Mouse (Mus musculus) liver, embryonic 16.5 days (tissue): Measurements from ENCODE around the gene Milr1. TPM values are rescaled to one million over a fixed set of nuclear protein-coding genes. Genes with fewer than 3 reads are reported as not detected.
"Not testable (repeated sequence)": the region's sequence is repeated elsewhere in the genome, so short reads cannot be mapped to it uniquely, and the experiment has no call there.

Experiments used
- ATAC-seq: fragments of 200-750 bp; cut with Nextera tagmentation; 2 replicates; pipeline ENCODE4 v1.8.0; 2017; ENCODE audit warnings: low read depth, mild to moderate bottlenecking, moderate number of reproducible peaks, moderate library complexity
- H3K27ac ChIP-seq: fragments of 300-500 bp; sonication (generic); 2 replicates; pipeline ENCODE4 v1.5.1; 2014; ENCODE audit warnings: mild to moderate bottlenecking, low read length
- H3K27me3 ChIP-seq: fragments of 300-500 bp; sonication (generic); 2 replicates; pipeline ENCODE4 v1.6.1; 2014; ENCODE audit warnings: low read depth, low read length, mixed read lengths; ENCODE audit not compliant: control insufficient read depth, insufficient read depth
- H3K36me3 ChIP-seq: fragments of 300-500 bp; sonication (generic); 2 replicates; pipeline ENCODE4 v1.6.1; 2014; ENCODE audit warnings: mild to moderate bottlenecking; ENCODE audit not compliant: control insufficient read depth, insufficient read depth
- H3K4me1 ChIP-seq: fragments of 300-500 bp; sonication (generic); 2 replicates; pipeline ENCODE4 v1.6.1; 2014; ENCODE audit warnings: low read depth, low read length, mixed read lengths; ENCODE audit not compliant: control insufficient read depth
- H3K4me2 ChIP-seq: fragments of 300-500 bp; sonication (generic); 2 replicates; pipeline ENCODE4 v1.6.1; 2014; ENCODE audit warnings: low read depth, low read length, mixed read lengths
- H3K4me3 ChIP-seq: fragments of 300-500 bp; sonication (generic); 2 replicates; pipeline ENCODE4 v1.5.1; 2014; ENCODE audit warnings: low read depth, mild to moderate bottlenecking, low read length
- H3K9ac ChIP-seq: fragments of 300-500 bp; sonication (generic); 2 replicates; pipeline ENCODE4 v1.6.1; 2014; ENCODE audit warnings: low read depth, low read length
- H3K9me3 ChIP-seq: fragments of 300-500 bp; sonication (generic); replicated peaks from 2 replicates; pipeline ENCODE4 v1.6.1; 2016; ENCODE audit warnings: low read length; ENCODE audit not compliant: control insufficient read depth
- WGBS: fragments of 180-500 bp; shearing (Covaris S2); extraction: QIAGEN DNeasy Blood & Tissue Kit; methylation state at CpG from one replicate; pipeline ENCODE4 v1.1.7; 2014; ENCODE audit not compliant: insufficient replicate concordance; 5-methylcytosine and 5-hydroxymethylcytosine counted together
- polyA plus RNA-seq: library from polyadenylated mRNA; unstranded; fragments of >200 nt; fragmentation: Nextera tagmentation; extraction: Ambion mirVana; gene quantifications from 2 replicates; pipeline ENCODE4 v1.2.1, GENCODE M21; 2015

Milr1 gene
- polyA plus RNA-seq, 1 experiment from 2014 or later, result 2.7 TPM

DNA sequence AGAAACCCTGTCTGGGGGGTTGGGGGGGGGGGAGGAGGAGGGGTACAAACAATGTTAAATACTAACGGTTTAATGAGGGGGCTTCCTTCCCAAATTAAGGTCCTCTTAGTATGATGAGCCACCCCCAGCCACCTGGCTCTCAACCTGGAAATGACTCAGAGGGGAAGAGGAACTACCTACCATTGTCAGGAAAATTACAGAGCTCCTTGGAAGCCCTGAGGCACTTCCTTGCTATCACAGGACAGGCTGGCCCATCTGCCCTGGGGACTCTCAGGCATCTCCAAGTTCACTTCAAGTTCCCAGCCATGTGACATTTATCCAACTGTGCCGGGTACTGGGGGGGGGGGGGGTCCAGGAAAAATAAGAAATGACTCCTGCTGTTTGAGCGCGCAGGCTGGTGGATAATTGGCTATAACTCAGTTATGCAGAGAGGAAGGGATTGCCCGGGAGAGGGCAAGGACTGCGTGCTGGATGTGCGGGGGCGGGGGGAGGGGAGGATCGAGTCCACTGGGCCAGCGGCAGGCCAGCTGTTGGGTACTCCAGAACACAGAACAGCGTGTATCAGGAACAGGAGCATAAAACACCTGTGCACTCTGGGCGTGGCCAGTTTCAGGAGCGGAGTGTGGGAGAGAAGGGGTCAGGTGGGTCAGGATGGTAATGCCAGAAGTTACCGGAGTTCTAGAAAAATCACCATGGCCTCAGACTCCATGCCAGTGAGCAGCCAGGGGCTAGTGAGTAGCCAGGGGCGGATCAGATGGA, 41.6 kb upstream of the Milr1 start:
- H3K27me3 ChIP-seq, result no peaks in the 10 kb centered on the region
- H3K4me1 ChIP-seq, result no peaks in the 10 kb centered on the region; the same call in 1 of the 2 replicates
- no peak overlapping the region for H3K4me2 ChIP-seq
- H3K4me3 ChIP-seq, result no peak overlapping the region
- H3K36me3 ChIP-seq, result no peaks in the 10 kb centered on the region
- no peaks in the 10 kb centered on the region for H3K9me3 ChIP-seq
- ATAC-seq, result no peak
- WGBS, result 60% methylated on average over 15 of the region's 15 CpGs
- H3K9ac ChIP-seq, result no peak overlapping the region
- no peak overlapping the region for H3K27ac ChIP-seq

DNA sequence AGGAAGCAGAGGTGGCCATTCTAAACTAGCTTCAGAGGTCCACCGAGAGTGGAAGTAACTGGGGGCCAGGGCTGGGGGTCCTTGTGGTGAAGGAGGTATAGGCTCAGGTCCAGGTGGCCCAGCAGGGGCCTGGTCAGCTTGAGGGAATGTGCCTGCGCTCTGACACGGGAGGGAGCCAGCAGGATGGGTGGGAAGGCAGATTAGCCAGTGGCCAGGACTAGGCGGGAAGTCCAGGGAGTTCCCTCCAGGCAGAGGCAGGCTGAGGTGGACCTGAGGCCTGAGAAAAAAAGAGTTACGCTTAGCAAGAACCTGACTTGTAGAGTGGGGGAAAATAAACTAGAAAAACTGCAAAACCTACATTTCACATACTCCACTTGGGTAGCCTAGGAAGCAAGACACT, 40.2 kb upstream of the Milr1 start:
- 58% methylated on average over 5 of the region's 5 CpGs for WGBS

DNA sequence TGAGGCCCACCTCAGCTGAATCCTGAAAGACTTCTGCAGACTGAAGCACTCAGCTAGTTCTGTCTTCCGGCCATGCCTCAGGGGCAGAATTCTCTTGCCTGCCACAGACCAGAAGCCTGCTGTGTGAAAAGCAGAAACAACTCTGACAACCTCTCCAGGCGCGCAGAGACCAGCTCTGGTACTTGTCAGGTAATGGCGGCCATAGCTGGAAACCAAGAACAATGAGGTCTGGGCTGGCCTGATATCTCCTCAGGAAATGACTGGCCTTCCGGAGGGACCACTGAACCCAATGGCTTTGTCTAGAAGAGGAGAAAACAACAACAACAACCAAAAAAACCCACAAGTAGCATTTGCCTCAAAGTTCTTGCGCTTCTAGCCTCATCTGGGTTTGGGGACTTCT, 36.0 kb upstream of the Milr1 start:
- Histone ChIP-seq H3K9me3 (no peaks in the 10 kb centered on the region), H3K4me3 (no peak overlapping the region), H3K4me2 (no peak overlapping the region), H3K27ac (no peak overlapping the region), H3K4me1 (no peaks in the 10 kb centered on the region; the same call in 1 of the 2 replicates), H3K9ac (no peak overlapping the region), H3K27me3 (no peaks in the 10 kb centered on the region; the same call in 1 of the 2 replicates), H3K36me3 (no peaks in the 10 kb centered on the region)
- WGBS, result 32% methylated on average over 6 of the region's 6 CpGs
- ATAC-seq, result no peak

More for the DNA sequence above, 40.2 kb upstream of the Milr1 start:
- Histone ChIP-seq H3K27ac (no peak overlapping the region), H3K4me3 (no peak overlapping the region), H3K27me3 (no peaks in the 10 kb centered on the region; the same call in 1 of the 2 replicates), H3K4me1 (no peaks in the 10 kb centered on the region; the same call in 1 of the 2 replicates), H3K9me3 (no peaks in the 10 kb centered on the region), H3K4me2 (no peak overlapping the region), H3K9ac (no peak overlapping the region), H3K36me3 (no peaks in the 10 kb centered on the region)
- ATAC-seq, result no peak

DNA sequence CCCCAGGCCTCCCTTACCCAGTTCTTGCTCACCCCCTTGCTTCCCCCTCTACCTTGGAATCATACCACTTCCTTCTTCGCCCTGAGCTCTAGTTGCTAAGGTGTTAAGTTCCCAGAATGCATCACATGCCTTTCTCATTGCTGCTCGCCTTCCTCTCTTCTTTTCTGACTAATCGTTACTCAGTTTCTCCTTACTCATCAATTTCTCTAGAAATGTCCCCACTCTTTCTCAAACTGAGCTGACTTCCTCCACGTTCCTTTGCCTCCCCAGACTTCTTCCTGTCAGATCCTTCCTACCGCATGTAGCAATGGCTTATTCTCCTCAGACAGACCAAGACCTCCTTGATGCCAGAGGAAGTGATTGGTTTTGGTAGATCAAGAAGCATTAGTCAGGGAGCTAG, 34.5 kb upstream of the Milr1 start:
- Histone ChIP-seq H3K4me2 (no peak overlapping the region), H3K4me1 (no peaks in the 10 kb centered on the region; the same call in 1 of the 2 replicates), H3K27ac (no peak overlapping the region), H3K36me3 (no peaks in the 10 kb centered on the region), H3K4me3 (no peak overlapping the region), H3K9ac (no peak overlapping the region), H3K27me3 (no peaks in the 10 kb centered on the region; the same call in 1 of the 2 replicates), H3K9me3 (no peaks in the 10 kb centered on the region)
- ATAC-seq, result no peak
- WGBS, result 42% methylated on average over 5 of the region's 5 CpGs

DNA sequence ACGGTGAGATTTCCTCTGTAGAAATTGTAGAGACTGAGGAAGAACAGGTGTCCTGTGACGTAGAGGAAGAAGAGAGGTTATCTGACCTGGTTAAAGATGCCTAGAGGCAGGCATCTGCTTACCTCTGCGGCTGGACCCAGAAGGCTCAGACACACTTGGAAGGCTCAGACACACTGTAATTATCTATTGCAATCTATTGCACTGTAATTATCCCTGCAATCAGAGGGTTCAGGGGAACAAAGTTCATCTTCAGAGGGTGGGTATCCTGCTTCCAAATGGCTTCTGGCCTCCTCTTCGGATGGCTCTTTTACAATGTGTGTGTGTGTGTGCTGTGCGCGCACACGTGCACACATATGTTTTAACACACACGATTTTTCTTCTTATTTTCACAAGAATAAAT, 30.6 kb upstream of the Milr1 start:
- no peak for ATAC-seq
- Histone ChIP-seq H3K9me3 (no peaks in the 10 kb centered on the region), H3K36me3 (no peaks in the 10 kb centered on the region), H3K27me3 (no peaks in the 10 kb centered on the region), H3K4me1 (peaks cover 10% of the 10 kb centered on the region), H3K9ac (no peak overlapping the region), H3K4me2 (no peak overlapping the region), H3K27ac (no peak overlapping the region), H3K4me3 (no peak overlapping the region)
- 78% methylated on average over 8 of the region's 8 CpGs for WGBS

DNA sequence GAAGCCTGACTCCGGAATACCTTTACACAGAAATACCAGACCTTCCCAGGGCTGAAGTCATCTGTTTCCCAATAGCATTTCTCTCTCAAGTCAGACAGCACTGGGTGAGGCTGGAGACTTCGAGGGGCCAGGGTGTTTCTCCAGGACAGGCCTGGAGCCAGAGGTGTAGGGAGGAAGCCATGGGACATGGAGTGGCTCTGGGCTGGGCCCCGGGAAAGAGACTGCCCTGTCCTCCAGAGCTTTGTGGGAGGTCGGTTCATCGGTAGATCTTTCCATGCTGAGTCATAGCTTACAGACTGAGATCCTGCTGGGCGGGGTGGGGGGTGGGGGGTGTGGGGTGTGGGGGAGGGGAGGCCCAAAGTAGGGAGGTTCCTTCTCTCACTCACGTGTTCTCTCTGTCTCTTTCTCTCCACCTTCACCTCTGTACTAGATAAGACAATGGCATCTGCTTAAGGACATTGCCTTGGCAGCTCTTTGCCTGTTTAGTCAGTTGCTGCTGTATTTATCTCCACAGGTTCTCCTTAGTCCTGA, 28.1 kb upstream of the Milr1 start:
- H3K27ac ChIP-seq, result no peak overlapping the region
- 10% methylated on average over 7 of the region's 7 CpGs for WGBS
- no peaks in the 10 kb centered on the region for H3K9me3 ChIP-seq
- ATAC-seq, result peak; percentile 58
- H3K4me3 ChIP-seq, result no peak overlapping the region
- 0 out of 2 replicates have a peak overlapping the region, but pooled peaks have one; percentile 15 for H3K9ac ChIP-seq
- H3K4me1 ChIP-seq, result peaks cover 10% of the 10 kb centered on the region
- H3K4me2 ChIP-seq, result no peak overlapping the region
- no peaks in the 10 kb centered on the region for H3K36me3 ChIP-seq
- no peaks in the 10 kb centered on the region for H3K27me3 ChIP-seq

DNA sequence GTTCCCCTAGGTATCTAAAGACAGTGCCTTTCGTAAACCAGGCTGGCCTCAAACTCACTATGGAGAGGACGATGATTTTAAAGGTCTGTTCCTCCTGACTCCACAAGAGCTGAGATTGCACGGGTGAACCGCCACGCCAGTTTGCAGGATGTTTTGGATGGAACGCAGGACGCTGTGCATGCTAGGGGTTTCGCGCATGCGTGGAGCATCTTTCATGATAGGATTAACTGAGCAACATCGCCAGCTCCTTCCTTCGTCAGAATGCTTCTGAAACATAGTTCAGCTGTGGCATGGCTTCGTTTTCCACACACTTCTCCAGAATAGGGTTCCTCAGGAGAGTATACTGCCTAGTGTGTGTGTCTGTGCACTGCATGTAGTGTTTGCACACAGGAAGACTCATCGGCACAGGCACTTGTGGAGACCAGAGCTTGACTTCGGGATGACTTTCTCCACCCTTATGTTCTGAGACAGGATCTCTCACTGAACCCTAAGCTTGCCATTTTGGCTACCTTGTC, 27.4 kb upstream of the Milr1 start:
- H3K4me1 ChIP-seq, result peaks cover 12% of the 10 kb centered on the region
- H3K27me3 ChIP-seq, result no peaks in the 10 kb centered on the region
- no peak overlapping the region for H3K4me2 ChIP-seq
- H3K27ac ChIP-seq, result no peak overlapping the region
- no peak overlapping the region for H3K4me3 ChIP-seq
- no peak overlapping the region for H3K9ac ChIP-seq
- 81% methylated on average over 15 of the region's 15 CpGs for WGBS
- H3K36me3 ChIP-seq, result no peaks in the 10 kb centered on the region
- H3K9me3 ChIP-seq, result no peaks in the 10 kb centered on the region
- ATAC-seq, result no peak

DNA sequence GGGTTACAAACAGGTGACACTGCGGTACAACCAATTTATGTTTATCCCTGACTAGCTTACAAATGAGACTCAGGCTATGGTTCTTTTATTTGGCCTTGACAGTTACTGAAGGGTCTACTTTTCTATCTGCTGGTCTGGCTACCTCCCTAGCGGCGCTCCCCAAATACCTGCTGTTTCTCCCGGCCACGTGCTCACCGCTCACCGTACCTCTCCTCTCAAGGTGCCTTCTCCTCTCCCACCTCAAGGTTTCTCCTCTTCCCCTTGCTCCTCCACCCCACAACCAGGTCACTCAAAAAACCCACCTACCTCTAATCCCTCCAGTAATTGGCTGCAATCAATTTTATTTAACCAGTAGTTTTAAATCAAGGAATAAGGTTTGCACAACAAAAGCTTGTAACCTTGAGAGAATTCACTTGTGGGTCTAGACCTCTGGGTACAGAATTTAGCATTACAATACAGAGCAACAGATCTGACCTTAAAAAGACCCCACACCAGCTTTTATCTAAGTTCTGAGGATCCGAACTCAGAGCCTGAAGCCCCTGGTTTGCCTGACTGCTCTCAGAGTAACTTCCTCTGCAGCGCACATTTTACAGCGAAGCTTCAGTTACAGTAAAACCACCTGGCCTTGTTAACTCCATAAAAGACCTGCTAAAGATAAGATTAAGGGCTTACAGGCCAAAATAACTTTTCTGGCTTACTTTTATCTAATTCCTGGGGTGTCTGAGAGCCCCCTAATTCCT, 26.7 kb upstream of the Milr1 start:
- H3K9ac ChIP-seq, result no peak overlapping the region
- 73% methylated on average over 10 of the region's 10 CpGs for WGBS
- no peaks in the 10 kb centered on the region for H3K9me3 ChIP-seq
- no peak overlapping the region for H3K27ac ChIP-seq
- H3K4me2 ChIP-seq, result no peak overlapping the region
- ATAC-seq, result no peak
- H3K27me3 ChIP-seq, result no peaks in the 10 kb centered on the region
- H3K36me3 ChIP-seq, result no peaks in the 10 kb centered on the region
- H3K4me1 ChIP-seq, result peaks cover 12% of the 10 kb centered on the region
- H3K4me3 ChIP-seq, result no peak overlapping the region

DNA sequence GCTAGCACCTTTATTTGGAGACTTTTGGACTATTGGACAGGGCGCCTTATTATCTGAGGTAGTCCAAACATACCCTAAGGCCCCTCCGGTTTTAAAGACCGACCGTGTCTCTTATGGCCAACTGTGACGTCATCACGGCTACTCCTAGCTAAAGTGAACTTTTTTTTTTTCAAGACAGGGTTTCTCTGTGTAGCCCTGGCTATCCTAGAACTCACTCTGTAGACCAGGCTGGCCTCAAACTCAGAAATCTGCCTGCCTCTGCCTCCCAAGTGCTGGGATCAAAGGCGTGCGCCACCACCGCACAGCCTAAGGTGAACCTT, 26.1 kb upstream of the Milr1 start:
- WGBS, result 79% methylated on average over 9 of the region's 9 CpGs
- not testable (repeated sequence) for H3K9ac ChIP-seq, H3K36me3 ChIP-seq, H3K9me3 ChIP-seq, H3K27ac ChIP-seq, H3K27me3 ChIP-seq, ATAC-seq, H3K4me2 ChIP-seq, H3K4me3 ChIP-seq
- H3K4me1 ChIP-seq, result peaks cover 12% of the 10 kb centered on the region
